Mouse (Mus musculus): ENCODE measurements around the gene Tmem102.

Tmem102 gene

DNA sequence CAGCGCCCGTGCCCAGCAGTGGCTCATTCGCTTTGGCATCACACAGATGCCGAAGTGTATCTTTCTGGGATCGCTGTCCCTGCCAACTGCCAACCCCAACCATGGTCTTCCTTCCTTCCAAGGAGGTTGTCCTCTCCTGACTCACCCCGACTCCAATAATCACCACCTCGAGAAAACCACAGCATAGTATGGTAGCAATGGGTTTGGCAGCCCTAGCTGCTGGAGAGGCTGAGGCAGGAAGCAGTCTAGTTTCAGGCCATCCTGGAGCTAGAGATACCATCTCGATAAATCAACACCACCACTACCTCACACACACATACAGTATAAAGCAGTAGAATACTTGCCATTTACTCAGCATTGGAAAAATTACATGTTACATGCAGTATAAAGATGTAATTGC lies 13.4 kb upstream of the Tmem102 start:
- no peak for DNase-seq (ENCODE audit: low spot score in 2 of 2)

DNA sequence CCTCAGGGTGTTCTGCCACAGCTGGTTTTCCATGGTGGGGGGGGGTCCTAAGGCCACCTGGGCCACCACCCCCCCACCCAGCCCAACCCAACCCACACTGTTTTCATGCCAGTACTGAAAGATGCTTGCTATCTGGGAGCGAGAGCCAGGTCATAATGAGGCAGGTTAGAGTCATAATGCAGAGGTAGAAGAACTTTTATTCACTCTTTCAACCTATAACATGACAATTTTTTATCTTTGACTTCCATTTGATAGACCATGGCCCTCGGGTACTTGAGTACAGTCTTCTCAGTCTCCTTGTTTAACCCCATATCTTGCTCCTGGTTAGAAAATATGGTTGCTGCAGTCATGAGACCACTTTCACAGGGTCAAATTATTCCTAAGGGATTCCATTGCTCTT lies 12.9 kb upstream of the Tmem102 start, which contains the start of gene Spem2:
Spem2 (minus strand) TSS at position 101 of the 400 bp plus-strand sequence.
- DNase-seq (ENCODE audit: low spot score in 2 of 2) = no peak

- no peak for DNase-seq (ENCODE audit: low spot score in 2 of 2)
These were observed 11.1 kb upstream of the Tmem102 start for GRCm38 (mm10) chr11:69816520-69816919.

GRCm38 (mm10) chr11:69815155-69815554 lies 9.7 kb upstream of the Tmem102 start, which contains the start of gene Gm39566:
Gm39566 (minus strand) TSS chr11:69815298.
- no peak for DNase-seq (ENCODE audit: low spot score in 2 of 2)

- no peak for DNase-seq (ENCODE audit: low spot score in 2 of 2)
These were observed 4.9 kb upstream of the Tmem102 start for GRCm38 (mm10) chr11:69810280-69810679.

DNA sequence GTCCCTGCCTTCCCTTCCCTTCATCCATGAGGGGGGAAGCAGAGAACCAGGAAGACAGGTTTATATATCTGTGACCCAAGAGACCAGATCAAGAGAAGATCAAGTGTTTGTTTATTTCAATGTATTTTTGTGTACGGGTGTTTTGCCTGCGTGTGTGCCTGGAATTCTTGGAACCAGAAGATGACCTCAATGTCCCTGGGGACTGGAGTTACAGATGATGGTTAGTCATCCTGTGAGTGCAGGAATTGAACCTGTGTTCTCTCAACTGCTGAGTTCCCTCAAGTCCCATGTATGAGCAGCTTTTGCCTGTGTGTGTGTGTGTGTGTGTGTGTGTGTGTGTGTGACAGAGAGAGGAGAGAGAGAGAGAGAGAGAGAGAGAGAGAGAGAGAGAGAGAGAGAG lies 2.2 kb upstream of the Tmem102 start:
- DNase-seq (ENCODE audit: low spot score in 2 of 2) = no peak

DNA sequence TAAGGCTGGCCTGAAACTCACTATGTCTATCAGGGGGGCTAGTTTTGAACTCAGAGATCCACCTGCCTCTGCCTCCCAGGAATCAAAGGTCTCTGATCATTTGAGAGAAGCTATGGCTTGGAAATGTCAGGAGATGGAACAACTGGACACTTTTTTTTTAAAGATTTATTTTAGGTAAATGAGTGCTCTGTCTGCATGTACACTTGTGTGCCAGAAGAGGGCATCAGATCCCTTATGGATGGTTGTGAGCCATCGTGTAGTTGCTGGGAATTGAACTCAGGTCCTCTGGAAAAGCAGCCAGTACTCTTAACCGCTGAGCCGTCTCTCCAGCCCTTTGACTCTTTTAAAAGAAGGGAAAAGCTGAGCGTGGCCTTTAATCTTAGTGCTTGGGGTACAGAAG lies 954 bp upstream of the Tmem102 start:
- no peak for DNase-seq (ENCODE audit: low spot score in 2 of 2)

- DNase-seq (ENCODE audit: low spot score in 2 of 2) = no peak
These were observed 828 bp downstream of the Tmem102 start for GRCm38 (mm10) chr11:69804652-69804940.

- peak in 1 of 2 experiments; percentile 55 for DNase-seq (ENCODE audit: low spot score in 2 of 2)
These were observed 1.4 kb downstream of the Tmem102 start for GRCm38 (mm10) chr11:69803786-69804651.

- no peak for DNase-seq (ENCODE audit: low spot score in 2 of 2)
These were observed 2.1 kb downstream of the Tmem102 start for GRCm38 (mm10) chr11:69803328-69803727.

- DNase-seq (ENCODE audit: low spot score in 2 of 2) = peak; percentile 69 to 79
These were observed 2.7 kb downstream of the Tmem102 start for GRCm38 (mm10) chr11:69802648-69803105.

DNA sequence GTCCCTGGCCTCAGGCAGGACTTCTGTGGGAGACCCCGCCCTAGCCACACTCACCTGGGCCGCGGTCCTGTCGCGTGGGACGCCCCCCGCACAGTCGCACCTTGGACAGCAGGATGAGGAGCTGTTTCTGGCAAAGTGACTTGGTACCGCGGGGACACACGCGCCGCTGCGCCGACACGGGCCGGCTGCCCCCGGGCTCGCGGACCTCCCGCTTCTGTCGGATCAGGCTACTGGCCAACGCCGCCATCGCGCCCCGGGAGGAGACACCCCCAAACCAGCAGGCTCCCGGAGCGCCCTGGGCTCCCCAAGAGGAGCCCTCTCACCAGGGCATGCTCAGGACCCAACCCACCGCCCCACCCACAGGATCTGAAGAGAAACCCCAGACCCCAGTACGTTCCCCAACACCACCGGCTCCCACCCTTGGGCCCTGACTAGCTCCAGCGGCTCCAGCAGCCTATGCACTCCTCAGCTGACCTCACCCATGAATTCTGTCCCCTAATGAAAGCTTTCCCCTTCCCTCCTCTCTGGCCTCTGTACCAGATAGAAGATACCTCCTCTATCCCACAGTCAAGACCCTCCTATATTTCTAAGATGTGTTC lies 3.9 kb downstream of the Tmem102 start, which contains the start of gene Fgf11:
Fgf11 (minus strand) TSS at position 479 of the 599 bp plus-strand sequence.
- DNase-seq (ENCODE audit: low spot score in 2 of 2) = no peak

- DNase-seq (ENCODE audit: low spot score in 2 of 2) = no peak
These were observed 4.8 kb downstream of the Tmem102 start for GRCm38 (mm10) chr11:69800392-69801197.

DNA sequence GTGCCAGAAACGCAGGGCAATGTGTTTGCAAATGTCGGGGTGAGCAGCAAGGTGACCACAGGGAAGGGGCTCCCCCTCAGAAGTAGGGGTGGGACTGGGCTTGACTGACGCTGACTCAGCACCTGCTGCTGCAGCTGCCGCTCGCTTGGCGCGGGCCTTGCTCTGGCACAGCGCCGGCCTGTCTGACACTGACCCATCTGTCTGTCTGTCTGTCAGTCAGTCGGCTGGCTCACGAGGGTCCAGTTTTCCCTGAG lies 5.4 kb downstream of the Tmem102 start:
- DNase-seq (ENCODE audit: low spot score in 2 of 2) = no peak

DNA sequence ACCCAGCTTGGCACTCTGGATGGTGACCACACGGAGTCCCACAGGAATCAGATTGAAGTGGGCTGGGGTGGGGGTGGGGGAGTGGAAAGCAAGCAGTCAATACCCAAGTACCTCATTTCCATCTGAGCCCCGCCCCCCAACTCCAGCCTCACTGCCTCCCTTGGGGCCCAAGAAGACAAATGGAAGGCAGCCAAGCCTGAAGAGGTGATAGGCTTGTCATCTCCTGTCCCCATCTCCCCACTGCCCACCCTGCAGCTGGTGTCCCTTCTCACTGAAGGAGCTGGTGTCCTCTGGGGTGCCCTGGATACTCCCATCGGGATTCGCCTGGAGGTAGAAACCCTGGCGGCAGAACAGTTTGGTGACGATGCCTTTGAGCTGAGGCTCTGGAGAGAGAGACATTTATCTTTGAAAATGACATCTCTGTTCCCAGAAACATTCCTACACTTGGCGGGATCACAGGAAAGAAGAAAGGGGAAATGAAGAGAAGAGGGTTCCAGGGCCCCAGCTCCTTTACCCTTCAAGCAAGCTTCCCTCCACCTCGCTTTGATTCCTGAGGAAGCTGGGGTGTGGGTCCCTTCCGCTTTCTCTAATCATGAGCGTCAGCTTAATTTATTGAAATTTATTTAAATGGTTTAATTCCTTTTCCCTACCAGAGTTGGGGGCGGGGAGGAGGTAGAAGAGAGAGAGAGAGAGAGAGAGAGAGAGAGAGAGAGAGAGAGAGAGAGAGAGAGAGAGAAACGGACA lies 5.9 kb downstream of the Tmem102 start:
- DNase-seq (ENCODE audit: low spot score in 2 of 2) = no peak

GRCm38 (mm10) chr11:69797924-69798323 lies 7.5 kb downstream of the Tmem102 start:
- DNase-seq (ENCODE audit: low spot score in 2 of 2) = no peak

GRCm38 (mm10) chr11:69795983-69796435 lies 9.4 kb downstream of the Tmem102 start:
- DNase-seq (ENCODE audit: low spot score in 2 of 2) = no peak

GRCm38 (mm10) chr11:69795168-69795982 lies 10.0 kb downstream of the Tmem102 start, which contains the start of gene Chrnb1:
Chrnb1 (minus strand) TSS chr11:69795943.
- peak; percentile 82 to 86 for DNase-seq (ENCODE audit: low spot score in 2 of 2)

GRCm38 (mm10) chr11:69793429-69793828 lies 12.0 kb downstream of the Tmem102 start:
- DNase-seq (ENCODE audit: low spot score in 2 of 2) = no peak

DNA sequence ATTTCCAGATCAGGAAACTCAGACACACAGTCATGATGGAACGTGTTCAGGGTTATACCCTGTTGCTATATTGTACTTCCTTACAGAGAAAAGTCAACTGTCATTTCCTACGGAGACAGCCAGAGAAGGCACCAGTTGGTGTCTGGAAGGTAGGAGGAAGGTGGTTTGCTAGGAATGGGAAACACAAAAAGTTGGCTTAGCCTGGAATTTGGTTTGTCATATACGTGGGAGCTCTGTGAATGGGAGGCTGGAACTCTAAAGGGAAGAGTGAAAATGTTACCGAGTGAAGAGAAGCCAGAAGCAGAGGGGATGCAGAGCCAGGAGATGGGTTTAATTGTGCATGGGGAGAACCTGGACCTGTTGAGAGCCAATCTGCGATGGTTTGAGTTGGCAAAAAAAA lies 14.0 kb downstream of the Tmem102 start:
- DNase-seq (ENCODE audit: low spot score in 2 of 2) = no peak

- DNase-seq (ENCODE audit: low spot score in 2 of 2) = no peak
These were observed 16.0 kb downstream of the Tmem102 start for GRCm38 (mm10) chr11:69789431-69789830.

All from frontal cortex, postnatal 14 days (tissue).